Mouse (Mus musculus) thymus, postnatal 10 days (tissue): ENCODE measurements around the gene Gtpbp8.

Experiments used
- DNase-seq, 2 experiments: peaks; one replicate each; pipeline ENCODE4 v3.0.0; 2021; ENCODE audit warnings: low spot score in 2 of 2

The Gtpbp8 gene

DNA sequence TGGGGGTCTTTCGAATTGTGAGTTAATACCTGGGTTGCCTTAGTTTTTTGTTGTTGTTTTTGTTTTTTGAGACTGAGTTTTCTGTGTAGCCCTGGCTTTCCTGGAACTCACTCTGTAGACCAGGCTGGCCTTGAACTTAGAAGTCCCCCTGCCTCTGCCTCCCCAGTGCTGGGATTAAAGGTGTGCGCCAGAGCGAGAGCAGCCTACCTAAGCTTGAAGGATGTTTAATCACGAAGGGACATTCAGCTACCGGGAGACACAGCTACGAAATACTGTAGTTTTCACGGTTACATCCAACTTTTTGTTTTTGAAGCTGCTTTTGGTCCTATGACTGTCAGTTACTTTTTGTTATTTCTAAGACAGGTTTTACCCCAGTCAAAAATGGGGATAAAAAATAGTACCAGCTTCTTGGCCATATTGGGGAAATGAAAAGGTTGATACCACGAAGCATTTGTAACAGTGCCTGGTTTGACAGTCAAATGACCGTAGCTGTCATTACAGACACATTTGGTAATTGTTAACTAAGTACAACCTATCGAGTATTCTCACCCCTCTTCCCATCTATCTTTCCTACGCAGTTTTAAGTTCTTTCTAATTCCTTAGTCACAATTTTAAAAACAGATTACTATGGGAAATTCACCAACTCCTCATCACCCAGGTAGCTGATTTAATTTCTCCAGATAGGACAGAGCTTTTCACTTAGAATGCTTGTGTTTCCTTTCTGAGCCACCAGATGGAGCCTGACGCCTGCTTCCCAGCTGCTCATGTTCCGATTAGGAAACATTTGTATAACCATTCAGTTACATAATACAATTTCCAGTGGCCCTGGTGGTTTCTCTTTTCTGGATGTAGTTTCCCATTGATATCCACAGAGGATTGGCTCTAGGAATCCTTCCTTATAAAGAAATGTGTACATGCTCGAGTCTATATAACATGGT, 20.6 kb downstream of the Gtpbp8 start:
- peak in 1 of 2 experiments; percentile 65 for DNase-seq

DNA sequence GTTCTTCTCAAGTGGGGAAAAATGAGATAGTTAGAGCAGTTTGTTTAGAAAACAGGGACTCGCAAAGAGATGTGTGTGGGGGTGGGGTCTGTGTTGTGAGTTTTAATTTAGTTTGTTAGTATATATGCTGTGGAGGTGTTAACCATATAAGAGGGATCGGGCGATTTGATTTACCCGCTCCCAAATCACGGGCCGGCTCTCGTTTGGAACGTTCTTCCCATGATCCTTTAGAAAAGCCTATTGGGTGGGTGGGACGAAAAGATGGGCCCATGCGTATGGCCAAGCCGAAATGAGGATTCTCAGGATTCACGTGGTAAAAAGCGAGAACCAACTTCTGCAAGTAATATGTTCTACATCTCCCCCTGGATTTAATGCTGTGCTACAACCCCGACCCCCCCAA, 21.3 kb downstream of the Gtpbp8 start:
- DNase-seq: no peak

DNA sequence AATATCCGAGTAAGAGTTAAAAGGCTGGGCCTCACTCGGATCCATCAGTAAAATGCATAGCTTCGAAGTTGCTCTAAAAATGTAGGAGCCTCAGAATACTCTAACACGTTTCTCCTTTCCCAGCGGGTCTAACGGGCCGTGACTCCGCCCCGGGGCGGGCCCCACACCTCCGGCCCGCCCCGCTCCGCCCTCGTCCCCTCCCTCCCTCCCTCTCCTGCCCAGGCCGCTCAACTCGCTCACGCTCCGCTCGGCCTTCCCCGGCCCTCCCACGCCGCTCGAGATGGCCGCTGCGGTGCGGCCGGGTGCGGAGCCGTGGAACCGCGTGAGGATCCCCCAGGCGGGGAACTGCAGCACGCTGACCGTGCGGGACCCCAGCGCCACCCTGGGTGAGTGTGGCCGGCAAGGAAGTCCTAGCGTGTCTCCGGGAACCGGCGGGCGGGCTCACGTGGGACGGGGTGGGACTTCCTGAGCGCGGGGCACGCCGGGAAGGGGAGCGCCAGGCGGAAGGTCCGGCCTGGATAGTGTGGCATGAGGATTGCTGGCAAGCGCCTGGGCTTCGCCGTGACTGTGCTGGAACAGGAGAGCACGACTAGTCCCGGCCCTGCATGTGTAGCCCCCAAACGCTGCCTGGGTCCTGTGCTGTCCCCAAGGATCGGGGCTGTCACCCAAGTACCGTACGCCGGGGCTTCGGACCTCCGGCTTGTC, 21.9 kb downstream of the Gtpbp8 start, which contains the start of gene Nepro:
TSS of gene Nepro (plus strand) at position 219 of the 705 bp plus-strand sequence.
- peak; percentile 80 to 81 for DNase-seq

DNA sequence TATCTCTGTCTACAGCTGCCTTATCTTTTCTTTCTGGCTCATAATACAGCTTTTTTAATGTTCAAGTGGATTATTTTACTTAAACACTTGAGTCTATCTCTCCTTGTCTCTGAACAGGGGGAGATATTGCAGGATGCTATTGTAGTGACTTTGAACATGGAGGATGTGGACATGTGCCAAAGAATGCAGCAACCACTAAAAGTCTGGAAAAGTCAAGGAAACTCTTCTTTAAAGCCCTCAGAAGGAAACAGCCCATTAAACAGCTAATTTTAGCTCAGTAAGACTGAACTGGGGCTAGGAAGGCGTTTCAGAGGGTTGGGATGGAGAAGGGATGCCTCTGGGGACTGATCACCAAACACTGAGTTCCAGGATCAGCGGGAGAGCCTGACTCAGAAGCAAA, 23.5 kb downstream of the Gtpbp8 start:
- no peak for DNase-seq

DNA sequence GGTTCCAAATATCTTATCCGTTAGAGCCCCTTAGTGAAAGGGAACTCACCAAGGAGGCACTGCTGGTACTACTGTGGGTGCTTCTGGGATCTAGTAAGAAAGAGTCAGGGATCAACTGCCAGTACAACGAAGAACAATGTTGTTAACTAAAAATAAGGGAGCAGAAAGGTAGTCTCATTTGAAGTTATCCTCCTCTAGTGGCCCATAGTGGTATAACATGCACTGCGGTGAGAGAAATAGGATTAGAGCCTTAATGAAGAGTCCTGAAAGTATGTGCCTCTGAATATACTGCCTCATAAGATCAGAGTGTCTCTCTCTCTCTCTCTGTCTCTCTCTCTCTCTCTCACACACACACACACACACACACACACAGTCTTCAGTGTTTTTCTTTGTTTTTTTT, 25.6 kb downstream of the Gtpbp8 start:
- DNase-seq: no peak

- no peak for DNase-seq
Observed at GRCm38 (mm10) chr16:44719349-44719748, 26.8 kb downstream of the Gtpbp8 start.

GRCm38 (mm10) chr16:44717838-44718237, 28.3 kb downstream of the Gtpbp8 start:
- DNase-seq: no peak

DNA sequence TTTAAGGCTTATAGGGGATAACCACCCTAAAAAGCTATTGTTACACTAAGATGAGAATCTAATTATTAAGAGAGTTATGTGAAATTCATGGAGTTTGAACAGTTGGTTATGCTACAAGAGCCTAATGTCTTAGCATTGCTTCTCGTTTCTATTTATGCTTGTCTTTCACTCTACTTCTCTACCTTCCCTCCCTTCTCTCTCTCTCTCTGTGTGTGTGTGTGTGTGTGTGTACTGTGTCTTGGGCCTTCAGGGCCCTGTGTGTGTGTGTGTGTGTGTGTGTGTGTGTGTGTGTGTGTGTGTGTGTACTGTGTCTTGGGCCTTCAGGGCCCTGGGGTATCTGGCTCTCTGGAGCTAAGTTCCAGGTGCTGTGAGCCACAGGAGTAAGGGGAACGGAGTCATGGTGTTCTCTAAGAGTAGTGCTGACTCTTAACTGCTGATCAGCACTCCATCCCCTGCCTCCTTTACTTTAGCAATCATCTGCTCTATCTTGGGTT, 29.0 kb downstream of the Gtpbp8 start:
- DNase-seq: no peak

DNA sequence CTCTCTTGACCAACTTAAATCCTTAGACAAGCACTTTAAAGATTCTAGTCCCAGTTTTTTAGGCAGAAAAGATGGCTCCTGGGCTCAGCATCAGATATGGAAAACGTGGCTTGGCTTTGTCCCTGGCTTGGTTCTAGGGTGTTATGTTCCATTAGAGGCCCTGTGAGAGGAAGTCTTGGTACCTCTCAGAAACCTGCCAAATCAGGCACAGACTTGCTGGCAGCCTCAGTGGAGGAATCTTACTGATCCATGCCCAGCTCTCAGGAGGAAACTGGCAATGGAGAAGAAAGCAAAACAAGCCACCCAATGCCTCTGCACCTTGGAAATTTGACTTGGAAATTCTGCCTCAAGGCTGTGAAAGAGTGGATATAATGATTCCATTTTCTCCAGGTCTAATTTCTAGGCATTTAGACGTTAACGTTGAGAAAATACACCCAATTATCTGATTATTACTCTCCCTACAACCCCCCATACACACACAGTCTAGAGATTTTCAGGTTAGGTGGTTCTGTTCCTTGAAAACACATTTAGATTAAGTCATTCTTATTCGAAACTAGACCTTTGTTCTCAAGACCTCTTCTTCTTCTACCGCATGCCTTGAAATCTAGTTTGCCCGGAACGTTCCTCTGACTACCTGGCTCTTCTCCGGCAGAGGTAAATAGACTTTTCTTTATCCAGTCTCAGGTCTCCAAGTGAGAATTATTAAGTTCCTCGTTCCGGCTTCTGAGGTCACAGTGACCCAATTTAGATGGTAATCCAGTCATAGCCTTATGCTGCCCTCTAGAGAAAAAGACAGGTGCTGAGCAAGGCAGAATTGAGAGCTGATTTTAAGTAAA, 29.6 kb downstream of the Gtpbp8 start:
- no peak for DNase-seq

DNA sequence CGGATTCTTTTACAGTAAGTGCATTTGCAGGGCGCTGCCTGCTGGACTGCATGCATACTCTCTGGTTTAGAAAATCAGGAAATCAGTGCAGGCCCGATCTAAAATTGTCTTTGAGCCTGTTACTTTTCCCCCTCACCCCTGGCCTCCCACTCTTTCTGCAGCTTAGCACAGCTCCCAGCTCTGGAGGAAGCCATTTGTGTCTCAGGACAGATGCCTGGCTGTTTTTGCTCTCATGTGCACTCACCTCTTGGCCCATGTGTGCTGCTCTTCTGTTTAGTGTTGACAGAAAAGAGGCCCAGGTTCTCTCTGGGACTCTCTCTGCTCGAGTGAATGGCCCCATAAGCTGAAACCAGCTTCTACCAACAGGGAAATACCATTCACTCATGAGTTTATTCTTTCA, 42.7 kb downstream of the Gtpbp8 start:
- DNase-seq: no peak

DNA sequence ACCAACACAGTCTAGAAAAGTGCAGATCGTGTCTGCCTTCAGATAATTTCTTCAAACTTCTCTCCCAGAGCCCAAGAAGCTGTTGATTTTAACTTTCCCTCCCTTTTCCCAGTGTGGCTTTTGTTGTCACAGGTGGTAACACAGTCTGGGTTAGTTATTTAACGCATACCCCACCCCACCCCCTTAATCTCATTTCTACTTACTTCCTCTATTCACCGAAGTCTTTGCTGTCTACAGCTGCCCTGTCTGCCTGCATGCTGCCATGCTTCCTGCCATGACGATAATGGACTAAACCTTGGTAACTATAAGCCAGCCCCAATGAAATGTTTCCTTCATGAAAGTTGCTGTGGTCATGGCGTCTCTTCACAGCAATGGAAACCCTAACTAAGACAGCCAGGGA, 43.9 kb downstream of the Gtpbp8 start:
- no peak for DNase-seq

DNA sequence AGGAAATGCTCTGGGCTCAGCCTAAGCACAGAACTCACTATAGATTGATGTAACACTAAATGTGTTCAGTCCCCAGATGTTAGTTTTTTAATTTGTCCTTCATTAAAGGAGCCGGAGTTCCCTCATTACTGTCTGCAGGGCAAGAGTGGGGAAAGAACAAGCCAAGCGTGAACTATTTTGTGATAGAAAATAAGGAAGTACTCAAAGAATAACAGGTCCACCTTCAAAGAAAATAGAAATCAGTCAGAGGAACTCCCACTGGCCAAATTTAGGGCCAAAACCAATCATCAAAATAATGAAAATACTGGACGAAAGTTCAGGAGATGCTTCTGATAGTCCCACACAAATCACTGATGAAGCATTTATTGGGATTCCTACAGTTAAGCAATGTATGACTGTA, 45.0 kb downstream of the Gtpbp8 start:
- DNase-seq: no peak

- no peak for DNase-seq
Observed at GRCm38 (mm10) chr16:44697473-44698205, 48.5 kb downstream of the Gtpbp8 start.

- DNase-seq: no peak
Observed at GRCm38 (mm10) chr16:44695859-44696620, 50.1 kb downstream of the Gtpbp8 start.

DNA sequence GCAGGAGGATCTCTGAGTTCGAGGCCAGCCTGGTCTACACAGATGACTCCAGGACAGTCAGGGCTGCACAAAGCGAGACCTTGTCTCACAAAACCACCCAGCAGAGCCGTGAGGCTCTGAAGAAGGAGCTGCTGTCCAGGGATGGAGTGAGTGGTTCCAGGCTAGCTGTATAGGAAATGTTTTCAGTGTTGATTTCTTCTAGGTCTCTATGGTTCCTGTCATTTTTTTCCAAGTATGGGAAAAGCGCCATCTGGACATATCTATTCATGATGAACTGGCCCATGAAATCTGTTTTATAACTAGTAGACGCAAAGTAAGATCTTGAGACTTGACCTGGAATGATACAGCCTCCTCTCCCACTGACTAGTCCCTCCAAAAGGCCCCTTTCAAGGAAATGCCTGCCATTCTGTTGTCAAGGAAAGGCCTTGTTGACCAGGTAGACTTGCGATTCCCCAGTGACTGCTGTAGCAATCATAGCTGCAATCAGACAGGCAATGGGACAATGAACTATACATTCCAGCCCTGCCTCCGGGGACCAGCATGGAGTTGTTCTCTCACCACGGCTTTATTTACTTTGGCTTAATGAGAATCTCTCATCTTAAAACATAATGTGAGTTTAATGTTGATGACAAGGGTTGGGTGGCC, 50.8 kb downstream of the Gtpbp8 start:
- no peak for DNase-seq

DNA sequence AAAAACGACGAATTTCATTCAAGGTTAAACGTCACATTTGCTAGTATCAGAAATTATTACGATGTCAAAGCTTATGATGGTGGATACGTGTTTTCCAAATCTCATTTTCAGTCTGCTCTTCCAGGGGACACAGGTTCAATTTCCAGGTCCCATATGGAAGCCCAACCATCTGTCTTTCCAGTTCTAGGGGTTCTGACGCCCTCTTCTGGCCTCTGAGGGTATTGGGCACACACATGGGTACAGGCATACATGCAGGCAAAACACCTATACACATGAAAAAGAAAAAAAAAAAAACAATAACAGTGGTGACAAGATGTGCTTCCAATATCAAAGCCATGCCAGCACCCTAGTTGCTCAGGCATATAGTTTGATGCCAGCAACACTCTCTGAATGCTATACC, 52.5 kb downstream of the Gtpbp8 start:
- DNase-seq: no peak

- DNase-seq: no peak
Observed at GRCm38 (mm10) chr16:44692541-44692940, 53.6 kb downstream of the Gtpbp8 start.

DNA sequence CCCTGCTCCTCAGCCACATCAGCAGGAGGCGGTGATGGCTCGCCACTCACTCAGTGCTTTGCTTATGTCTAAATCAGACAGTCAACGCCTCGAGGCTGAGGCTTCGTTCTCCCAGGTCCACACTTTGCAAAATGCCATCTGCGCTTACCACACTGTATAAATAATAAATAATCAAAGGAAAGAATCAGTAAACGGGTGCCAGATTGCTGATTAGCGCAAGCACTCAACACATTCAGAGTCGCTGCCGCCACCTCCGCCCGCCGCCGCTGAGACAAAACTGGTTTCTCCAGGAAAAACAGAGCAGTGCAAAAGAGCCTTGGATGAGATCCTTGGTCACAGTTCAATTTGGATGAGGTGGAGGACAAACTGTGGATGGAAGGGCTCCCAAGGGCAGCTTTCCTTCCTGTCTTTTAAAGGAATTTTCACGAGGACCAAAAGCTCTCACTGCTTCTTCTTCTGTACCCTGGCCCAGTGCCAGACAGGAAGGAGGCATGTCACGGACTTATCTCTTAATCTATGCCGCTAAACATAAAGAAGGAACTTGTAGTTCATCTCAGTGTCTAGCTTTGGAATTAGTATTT, 54.5 kb downstream of the Gtpbp8 start:
- DNase-seq: peak in 1 of 2 experiments; percentile 36

GRCm38 (mm10) chr16:44691066-44691465, 55.1 kb downstream of the Gtpbp8 start:
- no peak for DNase-seq
